ENCODE assay signal across 8 mouse cellular contexts in the genomic region with DNA sequence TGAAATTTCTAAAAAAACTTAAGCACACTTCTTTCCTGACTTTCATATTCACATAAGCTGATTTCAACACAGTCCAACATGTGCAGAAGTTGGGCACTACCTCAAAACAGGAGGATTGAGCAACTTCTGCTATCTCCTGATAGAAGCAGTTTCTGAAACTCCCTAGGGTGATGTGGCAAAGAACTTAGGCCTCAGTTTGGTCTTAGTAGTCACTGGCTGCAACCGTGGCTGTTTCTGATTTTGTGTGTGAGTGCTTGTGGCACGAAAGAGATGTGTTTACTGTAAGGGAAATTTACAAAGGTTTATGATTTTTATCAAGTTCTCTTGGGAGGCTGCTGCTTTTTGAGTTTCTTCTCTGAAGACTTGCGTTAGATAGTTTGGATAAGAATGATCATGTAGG. TPM values are rescaled to one million over a fixed set of nuclear protein-coding genes. Genes with fewer than 3 reads are reported as not detected.
DNase-seq lines count a peak whose midpoint lies in the region; ATAC-seq and TF ChIP-seq lines count a peak whose summit lies in the region.

No protein-coding gene starts in this region.

- intact Hi-C loops in heart, postnatal 14 days (cut with DNase I): loop anchor here (2.0 kb wide), 3 partner anchors 69 to 119 kb away; a partner anchor contains a TSS

- H3K9ac ChIP-seq in embryonic facial prominence, embryonic 13.5 days: peak overlapping the region; percentile 97
- peak overlapping the region; percentile 53 for H3K9ac ChIP-seq in liver, adult 2 months (ENCODE audit: low read depth, low read length)
- peak overlapping the region; percentile 79; the same call in 1 of the 2 replicates for H3K9ac ChIP-seq in midbrain, postnatal 0 days (replicated peaks; ENCODE audit: low read length, poor library complexity, severe bottlenecking)

- H3K9me3 ChIP-seq in embryonic facial prominence, embryonic 13.5 days: no peaks in the 10 kb centered on the region
- no peaks in the 10 kb centered on the region for H3K9me3 ChIP-seq in midbrain, postnatal 0 days (ENCODE audit: low read length)

- peaks cover 19% of the 10 kb centered on the region for H3K4me1 ChIP-seq in embryonic facial prominence, embryonic 13.5 days
- H3K4me1 ChIP-seq in liver, adult 2 months (ENCODE audit: control insufficient read depth, insufficient read depth, low read length): peaks cover 20% of the 10 kb centered on the region
- H3K4me1 ChIP-seq in midbrain, postnatal 0 days (ENCODE audit: insufficient read depth, low read length): peaks cover 9% of the 10 kb centered on the region

- no peak for TF ChIP-seq CTCF in liver, adult 2 months (IDR thresholded peaks at IDR 0.05; ENCODE audit: low read depth, low read length)
- TF ChIP-seq CTCF in midbrain, postnatal 0 days (IDR thresholded peaks at IDR 0.05): no peak

- no peak for ATAC-seq in embryonic facial prominence, embryonic 13.5 days (ENCODE audit: insufficient number of reproducible peaks, insufficient read depth, low FRiP score, low TSS enrichment, low read depth)
- ATAC-seq in midbrain, postnatal 0 days (ENCODE audit: low FRiP score): no peak

- H3K4me2 ChIP-seq in embryonic facial prominence, embryonic 13.5 days: peak overlapping the region; percentile 72
- peak overlapping the region; percentile 73 for H3K4me2 ChIP-seq in midbrain, postnatal 0 days (ENCODE audit: low read depth, low read length, poor library complexity, severe bottlenecking)

- H3K27me3 ChIP-seq in embryonic facial prominence, embryonic 13.5 days: no peaks in the 10 kb centered on the region
- no peaks in the 10 kb centered on the region for H3K27me3 ChIP-seq in liver, adult 2 months (ENCODE audit: control insufficient read depth, insufficient read depth, low read length)
- H3K27me3 ChIP-seq in midbrain, postnatal 0 days (ENCODE audit: insufficient read depth, low read length): no peaks in the 10 kb centered on the region

- 0 out of 2 replicates have a peak, but pooled peaks cover 3% of the 10 kb centered on the region for H3K36me3 ChIP-seq in embryonic facial prominence, embryonic 13.5 days
- H3K36me3 ChIP-seq in liver, adult 2 months (ENCODE audit: control insufficient read depth, insufficient read depth, low read length): peaks cover 9% of the 10 kb centered on the region; the same call in 1 of the 2 replicates
- H3K36me3 ChIP-seq in midbrain, postnatal 0 days (ENCODE audit: insufficient read depth, low read length): no peaks in the 10 kb centered on the region

- H3K79me2 ChIP-seq in liver, adult 2 months (ENCODE audit: control insufficient read depth, insufficient read depth, low read length): peaks cover 19% of the 10 kb centered on the region

- H3K27ac ChIP-seq in embryonic facial prominence, embryonic 13.5 days: peak overlapping the region; percentile 94
- H3K27ac ChIP-seq in liver, adult 2 months (replicated peaks; ENCODE audit: insufficient read depth, low read depth, low read length): peak overlapping the region; percentile 100
- no peak overlapping the region for H3K27ac ChIP-seq in midbrain, postnatal 0 days (ENCODE audit: low read depth, low read length)

- H3K4me3 ChIP-seq in embryonic facial prominence, embryonic 13.5 days: peak overlapping the region; percentile 86
- H3K4me3 ChIP-seq in liver, adult 2 months (ENCODE audit: insufficient read depth, low read depth, low read length): peak overlapping the region; percentile 80
- H3K4me3 ChIP-seq in midbrain, postnatal 0 days (ENCODE audit: low read depth, low read length): peak overlapping the region; percentile 85

- no peak for TF ChIP-seq POLR2A in liver, adult 2 months (IDR thresholded peaks at IDR 0.05; ENCODE audit: extremely low read depth, insufficient read depth, low read length)

- peak; percentile 11 for DNase-seq in urinary bladder, postnatal 14 days (ENCODE audit: low spot score)
- no peak for DNase-seq in urinary bladder, postnatal 25 days (ENCODE audit: low spot score)
- DNase-seq in heart, postnatal 14 days: peak; percentile 18 to 20
- DNase-seq in liver, adult 2 months (ENCODE audit: extremely low read depth, low read depth, low spot score): peak; percentile 98
- peak; percentile 5 for DNase-seq in midbrain, postnatal 0 days (ENCODE audit: low spot score)
- no peak for DNase-seq in urinary bladder, postnatal 10 days (ENCODE audit: low spot score)
- no peak for DNase-seq in right cerebral cortex, postnatal 4 days

- WGBS in embryonic facial prominence, embryonic 13.5 days: 5% methylated on average over 3 of the region's 3 CpGs
- 2% methylated on average over 3 of the region's 3 CpGs for WGBS in liver, adult 2 months
- under 1% methylated on average over 3 of the region's 3 CpGs for WGBS in midbrain, postnatal 0 days

RNA-seq across cellular contexts. Expression of a gene that starts 34.6 kb away (rescaled TPM):
- polyA plus RNA-seq in embryonic facial prominence, embryonic 13.5 days (2015; fragmentation: Nextera tagmentation; extraction: Ambion mirVana): 62.6 and 64.5 TPM in 2 replicates
- 10 to 100 TPM; 79.4 to 90.4 TPM for total RNA-seq in heart, postnatal 14 days (2021)
- total RNA-seq in liver, adult 2 months (2014; rRNA removed): 223 and 268 TPM in 2 replicates
- 87.2 and 94.7 TPM in 2 replicates for polyA plus RNA-seq in liver, adult 2 months (2012; rRNA removed)
- 21.6 and 36.1 TPM in 2 replicates for total RNA-seq in midbrain, postnatal 0 days (2014; rRNA removed)
- 24.7 and 34.2 TPM in 2 replicates for polyA plus RNA-seq in midbrain, postnatal 0 days (2015; fragmentation: Nextera tagmentation; extraction: Ambion mirVana)

Comparison
In these comparisons a context has a peak if more than half of its experiments do, and no peak if none do; other contexts are left out.
1. DNase-seq: peak in urinary bladder, postnatal 14 days (single experiment), heart, postnatal 14 days (2 of 2), liver, adult 2 months (single experiment) and midbrain, postnatal 0 days (single experiment); none in urinary bladder, postnatal 25 days (single experiment), urinary bladder, postnatal 10 days (single experiment) and right cerebral cortex, postnatal 4 days (single experiment).
2. Peak in every context shown above with its lines, with median percentiles within 50 percentile points of each other: H3K4me3 ChIP-seq and H3K9ac ChIP-seq.